Mouse (Mus musculus): Measurements from ENCODE around the gene Tlk2. TPM values are rescaled to one million over a fixed set of nuclear protein-coding genes. Genes with fewer than 3 reads are reported as not detected.

Gene Tlk2
- 26.3 TPM for polyA plus RNA-seq (2017; shearing (Covaris generic))

DNA sequence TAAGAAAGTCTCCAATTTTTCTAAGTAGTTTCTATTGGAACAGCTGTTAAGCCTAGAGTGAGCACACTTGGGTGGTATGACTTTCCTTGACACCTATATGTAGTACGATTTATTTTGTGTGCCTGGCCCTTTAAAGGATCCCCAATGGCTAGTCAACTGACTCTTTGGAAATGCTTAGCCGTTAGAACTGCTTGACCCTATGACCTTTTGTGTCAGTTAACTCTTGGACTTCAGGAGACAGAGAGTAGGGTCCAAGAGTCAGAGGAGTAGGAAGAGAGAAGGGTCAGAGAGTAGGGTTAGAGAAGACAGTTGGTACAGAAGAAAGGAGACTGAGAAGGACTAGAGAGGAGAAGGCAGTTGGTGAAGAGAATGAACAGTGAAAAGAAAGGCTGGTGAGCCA is at the start of gene Tlk2:
TSS of gene Tlk2 (plus strand) at position 292 of the 400 bp plus-strand sequence.

GRCm38 (mm10) chr11:105146593-105146992 is 32.0 kb upstream of the Tlk2 start, which contains the start of gene Gm10842:
TSS of gene Gm10842 (plus strand) at chr11:105146893.

DNA sequence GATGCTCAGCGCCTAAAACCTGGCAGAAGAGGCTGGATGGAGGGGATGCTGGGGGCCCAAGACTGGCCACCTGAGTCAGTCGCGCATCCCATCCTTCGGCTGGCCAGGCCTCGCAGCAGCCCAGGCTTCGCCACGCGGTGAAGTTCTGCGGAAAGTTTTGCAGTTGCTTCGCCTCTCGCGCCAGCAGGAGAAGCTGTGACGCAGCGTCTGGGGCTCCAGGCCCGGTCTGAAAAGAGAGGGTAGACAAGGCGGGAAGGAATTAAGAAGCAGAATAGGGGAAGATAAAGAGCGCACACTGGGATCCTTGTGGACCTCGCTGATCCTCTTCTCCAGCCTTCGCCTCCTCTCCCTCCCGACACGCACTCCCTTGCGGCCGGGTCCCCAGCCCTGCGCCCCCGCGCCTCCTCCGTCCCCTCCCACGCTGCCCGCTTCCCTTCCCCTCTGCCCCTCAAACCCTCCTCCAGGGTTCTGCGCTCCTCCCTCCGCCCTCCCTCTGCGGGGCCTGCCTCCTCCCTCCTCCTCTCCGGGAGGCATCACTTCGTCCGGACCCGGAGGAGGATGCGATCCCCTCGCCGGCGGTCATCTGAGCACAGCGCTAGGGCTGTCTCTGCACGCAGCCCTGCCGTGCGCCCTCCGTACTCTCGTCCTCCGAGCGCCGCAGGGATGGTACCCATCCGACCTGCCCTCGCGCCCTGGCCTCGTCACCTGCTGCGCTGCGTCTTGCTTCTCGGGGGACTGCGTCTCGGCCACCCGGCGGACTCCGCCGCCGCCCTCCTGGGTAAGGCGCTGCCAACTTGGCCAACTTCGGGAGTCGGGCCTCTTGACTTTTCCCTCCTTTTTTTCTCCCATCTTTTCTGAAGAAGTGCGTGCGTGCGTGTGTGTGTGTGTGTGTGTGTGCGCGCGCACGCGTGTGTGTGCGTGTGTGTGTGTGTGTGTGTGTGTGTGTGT is 113.8 kb downstream of the Tlk2 start, which contains the start of gene Mrc2:
TSS of gene Mrc2 (plus strand) at position 520 of the 948 bp plus-strand sequence.

Other genes with a start within 250 kb of the Tlk2 start
- gene Efcab3, start 115.2 kb upstream of the Tlk2 start, polyA plus RNA-seq (2017; shearing (Covaris generic)) = not detected
- 22.7 TPM for gene Mettl2, start 52.4 kb upstream of the Tlk2 start, polyA plus RNA-seq (2017; shearing (Covaris generic))
- not detected for gene Gm10842, start 31.9 kb upstream of the Tlk2 start, polyA plus RNA-seq (2017; shearing (Covaris generic))
- gene Mrc2, start 113.8 kb downstream of the Tlk2 start, polyA plus RNA-seq (2017; shearing (Covaris generic)) = not detected

All from CD4-positive, CD25-positive, alpha-beta regulatory T cell (primary cell).